Mouse (Mus musculus) CD4-positive, CD25-positive, alpha-beta regulatory T cell, adult 2 months (primary cell): ENCODE results near the gene Nfkbib.

Source experiments
- DNase-seq: peaks from one replicate; pipeline ENCODE4 v3.0.0-alpha.2; 2012; ENCODE audit warnings: low read depth, low spot score

Gene Nfkbib

DNA sequence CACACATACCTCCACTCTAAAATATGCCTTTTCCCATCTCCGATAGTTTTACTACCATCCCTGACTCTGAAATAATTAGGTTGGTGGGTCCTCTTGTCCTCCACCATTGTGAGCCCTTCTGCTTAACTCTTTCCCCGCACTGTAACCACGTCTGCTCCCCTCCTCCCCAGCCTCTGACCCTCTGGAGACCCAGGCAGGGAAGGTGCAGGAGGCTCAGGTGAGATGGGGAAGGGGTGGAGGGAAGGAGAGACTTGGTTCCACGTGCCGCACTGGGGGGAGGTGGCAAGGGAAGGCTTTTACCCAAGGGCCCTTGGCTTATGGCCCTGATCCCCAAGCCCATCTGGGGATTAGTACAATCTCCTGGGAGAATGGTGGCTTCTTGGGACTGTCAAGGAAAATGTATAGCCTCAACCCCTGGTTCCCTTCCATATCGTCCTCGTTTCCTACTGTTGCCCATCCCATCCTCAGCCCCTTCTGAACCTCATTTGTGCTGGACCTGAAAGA is at the start of gene Nfkbib:
Gene Nfkbib, minus strand, starts transcription at position 51 of the 504 bp plus-strand sequence.
- no peak for DNase-seq

DNA sequence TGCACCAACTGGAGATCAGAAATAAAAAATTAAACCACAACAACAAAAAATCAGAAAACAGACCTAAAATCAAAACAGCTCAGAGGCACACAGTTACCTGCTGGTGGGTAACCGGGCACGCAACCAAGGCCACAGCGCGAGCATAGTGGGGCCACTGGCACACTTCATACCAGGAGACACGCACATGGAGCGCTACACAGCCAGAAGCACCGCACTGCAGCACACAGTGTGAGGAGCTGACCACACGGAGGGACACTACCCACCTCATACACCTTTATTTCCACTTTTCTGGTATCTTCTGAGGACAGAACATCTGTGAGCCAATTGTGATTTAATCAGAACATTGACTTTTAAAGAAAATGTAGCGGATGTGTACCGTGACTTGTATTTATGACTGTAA is 49.6 kb upstream of the Nfkbib start:
- no peak for DNase-seq

DNA sequence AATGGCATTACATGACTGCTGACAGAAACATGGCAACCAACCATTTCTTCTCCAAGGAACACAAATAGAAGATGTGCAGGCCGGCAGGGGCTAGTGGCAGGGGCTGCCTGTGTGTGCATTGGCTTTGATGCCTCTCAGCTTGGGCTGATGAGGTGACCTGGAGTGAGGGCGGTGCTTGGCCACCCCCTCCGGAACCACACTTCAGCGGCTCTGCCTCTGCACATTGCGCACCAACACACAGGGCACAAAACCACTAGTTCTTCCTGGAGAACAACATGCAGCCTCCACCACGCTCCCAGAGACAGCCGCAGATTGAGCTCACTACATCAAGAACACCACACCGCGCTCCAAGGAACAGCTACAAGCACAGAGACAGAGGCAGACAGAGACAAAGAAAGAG is 48.9 kb upstream of the Nfkbib start:
- no peak for DNase-seq

DNA sequence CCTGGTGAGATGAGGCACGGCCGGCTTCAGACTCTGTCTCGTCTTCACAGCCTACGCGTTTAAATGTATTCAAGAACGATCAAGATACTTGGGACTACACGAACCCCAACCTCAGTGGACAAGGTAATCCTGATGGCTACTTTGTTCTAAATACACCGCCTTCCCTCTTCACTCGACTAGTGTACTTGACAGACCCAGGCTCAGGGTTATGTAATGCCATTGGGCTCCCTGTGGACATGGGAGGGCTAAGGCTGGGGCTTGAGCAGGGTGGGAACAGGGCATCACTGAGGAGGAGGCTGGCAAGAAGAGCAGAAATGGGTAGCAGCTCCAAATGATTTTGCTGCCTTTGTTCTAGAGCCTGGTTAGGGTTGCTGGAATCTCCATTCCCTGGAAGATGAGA is 47.9 kb upstream of the Nfkbib start:
- DNase-seq: no peak

DNA sequence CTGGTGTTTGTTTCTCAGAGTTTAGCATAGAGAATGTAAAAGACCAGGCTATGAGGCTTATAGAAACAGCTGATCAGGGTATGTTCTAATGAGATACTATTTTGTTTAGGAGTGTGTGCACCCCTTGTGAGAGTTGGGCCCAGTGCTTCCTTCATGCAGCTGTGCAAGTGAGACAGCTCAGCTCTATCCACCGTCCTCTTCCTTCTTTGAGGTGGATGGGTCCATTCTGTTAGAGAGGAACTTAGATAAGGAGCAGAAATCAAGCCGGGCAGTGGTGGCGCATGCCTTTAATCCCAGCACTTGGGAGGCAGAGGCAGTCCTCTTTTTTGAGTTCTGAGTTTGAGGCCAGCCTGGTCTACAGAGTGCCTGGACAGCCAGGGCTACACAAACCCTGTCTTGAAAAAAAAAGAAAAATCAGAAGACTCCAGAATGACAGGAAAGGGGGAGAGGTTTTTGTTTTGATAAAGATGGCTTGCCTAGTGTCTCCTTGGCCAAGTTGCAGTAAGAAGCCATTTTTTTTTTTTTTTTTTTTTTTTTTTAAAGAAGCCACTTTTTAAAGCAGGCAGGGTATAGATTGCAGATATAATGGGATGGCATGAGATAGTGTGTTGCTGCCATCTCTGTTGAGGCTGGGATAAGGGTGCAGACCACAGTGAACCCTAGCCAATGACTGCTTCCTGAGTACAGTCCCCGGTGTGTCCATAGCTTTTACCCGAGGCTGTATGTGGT is 47.2 kb upstream of the Nfkbib start:
- no peak for DNase-seq

DNA sequence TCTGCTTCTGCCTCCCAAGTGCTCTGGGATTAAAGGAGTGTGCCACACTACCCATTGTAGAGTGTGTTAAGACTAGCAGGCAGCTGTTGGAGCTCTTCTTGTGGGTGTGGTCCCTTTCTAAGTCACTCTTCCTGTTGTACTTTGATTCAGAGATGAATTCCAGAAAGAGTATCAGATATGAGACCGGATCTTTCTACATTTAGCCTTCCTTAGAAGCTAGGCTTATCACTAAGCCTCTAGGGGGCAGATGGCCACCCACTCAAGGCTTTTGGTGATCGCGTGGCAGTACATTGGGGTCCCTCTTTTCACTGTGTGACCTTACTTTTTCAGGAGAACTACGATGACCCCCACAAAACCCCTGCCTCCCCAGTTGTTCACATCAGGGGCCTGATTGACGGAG is 45.6 kb upstream of the Nfkbib start:
- peak; percentile 54 for DNase-seq

DNA sequence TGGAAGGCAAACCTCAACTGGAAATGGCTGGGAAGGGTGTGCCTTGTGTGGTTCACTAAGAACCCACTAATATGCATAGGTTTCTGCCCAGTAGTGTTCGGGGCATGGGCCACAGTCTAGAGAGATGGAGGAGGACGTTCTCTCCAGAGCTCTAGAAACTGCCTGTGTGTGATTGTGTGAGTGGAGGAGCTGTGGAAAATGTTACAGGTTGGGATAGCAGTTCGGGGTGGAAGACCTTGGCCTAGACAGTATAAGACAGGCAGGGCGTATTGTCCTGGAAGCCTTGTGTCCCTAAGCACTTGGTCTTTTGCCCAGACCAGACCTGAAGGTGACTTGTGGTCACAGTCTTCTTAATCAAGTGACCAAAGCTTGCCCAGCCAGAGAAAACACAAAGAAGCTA is 45.1 kb upstream of the Nfkbib start:
- no peak for DNase-seq

DNA sequence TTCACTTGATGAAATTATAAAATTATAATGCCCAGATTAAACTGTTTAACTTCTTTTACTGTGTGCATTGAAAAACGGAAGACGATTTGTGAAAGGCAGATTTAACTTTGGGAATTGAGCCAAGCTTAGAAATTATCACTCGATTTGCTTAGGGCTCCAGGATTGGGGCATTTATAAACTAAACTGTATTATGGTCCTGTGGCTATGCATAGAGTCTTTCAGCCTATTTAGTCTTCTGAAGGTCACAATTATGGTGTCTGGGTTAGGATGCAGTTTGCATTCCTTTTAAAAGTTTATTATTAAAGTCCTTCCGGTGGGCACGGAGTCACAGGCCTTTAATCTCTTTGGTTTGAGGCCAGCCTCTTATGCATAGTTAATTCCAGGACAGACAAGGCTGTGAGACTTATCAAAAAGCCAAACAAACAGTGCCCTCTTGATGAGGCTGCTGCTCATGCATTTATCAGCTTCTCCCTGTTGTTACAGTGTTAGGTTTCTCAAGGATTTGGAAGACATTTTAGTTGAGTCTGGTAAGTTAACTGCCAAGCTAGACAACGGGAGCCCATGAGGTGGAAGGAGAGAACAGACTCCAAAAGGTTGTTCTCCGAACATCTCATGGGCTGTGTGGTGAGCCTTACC is 44.4 kb upstream of the Nfkbib start:
- no peak for DNase-seq

DNA sequence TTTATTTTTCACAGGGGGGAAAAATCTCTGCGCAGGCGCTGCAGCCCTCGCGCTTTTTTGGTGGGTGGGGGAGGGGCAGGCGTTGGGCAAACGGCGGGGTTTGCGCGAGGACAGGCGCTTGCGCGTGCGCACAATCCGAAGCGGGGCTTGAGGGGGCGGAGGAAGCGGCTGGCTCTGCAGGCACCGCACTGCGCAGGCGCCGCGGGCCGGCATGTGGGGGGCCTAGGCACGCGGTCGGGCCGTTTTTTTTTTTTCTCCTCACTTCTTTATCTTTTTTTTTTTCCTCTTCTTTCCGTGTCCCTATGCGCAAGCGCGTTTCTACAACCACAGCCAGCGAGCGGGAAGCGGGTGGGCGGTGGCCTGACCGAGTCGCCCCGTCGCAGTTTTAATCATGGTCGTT is 43.9 kb upstream of the Nfkbib start:
- peak; percentile 97 for DNase-seq

DNA sequence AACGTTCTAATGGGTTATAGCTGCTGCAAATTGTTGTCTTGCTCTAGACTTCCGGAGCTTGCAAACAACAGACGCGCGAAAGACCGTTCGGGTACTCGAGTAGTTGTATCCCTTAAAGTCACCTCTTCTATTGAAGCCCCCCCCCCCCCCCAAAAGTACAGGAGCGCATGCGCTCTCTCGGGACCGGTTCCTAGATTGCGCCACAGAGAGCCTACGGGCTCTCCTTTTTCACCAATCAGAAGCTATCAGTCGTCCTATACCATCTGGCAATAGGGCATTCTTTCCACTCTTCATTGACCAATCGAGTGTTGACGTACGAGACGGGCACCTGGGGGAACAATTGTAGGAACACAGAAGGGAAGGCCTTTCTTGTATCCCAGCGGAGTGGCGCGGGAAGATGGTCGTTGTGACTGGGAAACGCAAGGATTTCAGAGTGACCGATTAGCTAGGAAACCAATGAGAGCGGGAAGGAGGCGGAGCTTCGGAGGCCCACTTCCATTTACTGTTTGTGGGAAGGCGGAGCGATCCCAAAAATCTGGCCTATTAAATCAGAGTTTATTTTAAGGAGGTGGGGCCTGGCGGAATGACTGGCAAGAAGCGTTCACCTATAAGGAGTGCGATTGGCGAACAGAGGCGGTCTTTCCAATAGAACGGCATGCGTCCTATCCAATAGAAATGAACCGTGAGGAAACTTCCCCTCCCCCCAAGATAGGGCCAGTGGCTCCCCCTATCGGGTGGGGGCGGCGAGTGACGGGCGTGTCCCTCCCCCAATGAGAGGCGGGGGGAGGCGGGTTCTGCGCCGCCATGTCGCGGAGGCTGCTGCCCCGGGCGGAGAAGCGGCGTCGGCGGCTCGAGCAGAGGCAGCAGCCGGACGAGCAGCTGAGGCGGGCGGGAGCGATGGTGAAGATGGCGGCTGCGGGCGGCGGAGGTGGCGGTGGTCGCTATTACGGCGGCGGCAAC is 43.1 kb upstream of the Nfkbib start:
- DNase-seq: peak; percentile 97

DNA sequence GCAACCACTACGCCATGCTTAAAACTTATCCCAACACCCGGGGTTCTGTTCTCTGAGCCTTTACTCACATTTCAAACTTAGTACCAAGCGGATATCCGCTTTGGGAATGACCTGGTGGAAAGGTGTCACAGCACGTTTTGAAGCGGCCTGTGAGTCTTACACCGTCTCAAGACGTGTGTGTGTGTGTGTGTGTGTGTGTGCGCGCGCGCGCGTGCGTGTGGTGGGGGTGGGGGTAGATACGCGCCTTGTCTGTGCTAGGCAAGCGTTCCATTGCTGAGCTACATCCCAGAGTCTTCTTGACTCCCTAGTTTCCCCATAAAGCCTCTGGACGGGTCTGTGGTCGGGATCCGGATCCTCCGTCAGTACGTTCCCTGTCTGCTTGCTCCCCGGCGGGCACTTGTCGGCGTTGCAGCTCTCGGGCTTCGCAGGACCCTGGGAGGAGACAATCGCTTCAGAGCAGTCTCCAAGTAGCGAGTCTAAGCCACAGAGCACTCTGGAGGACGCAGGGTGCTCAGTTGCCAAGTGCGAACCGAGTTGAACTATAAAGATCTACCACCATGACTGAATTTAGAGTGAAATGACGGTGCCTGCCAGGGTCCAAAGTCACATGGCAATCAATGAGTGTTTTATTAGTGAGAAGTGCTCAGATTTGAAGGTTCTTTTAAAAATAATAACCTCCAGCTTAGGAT is 42.2 kb upstream of the Nfkbib start:
- peak; percentile 88 for DNase-seq

DNA sequence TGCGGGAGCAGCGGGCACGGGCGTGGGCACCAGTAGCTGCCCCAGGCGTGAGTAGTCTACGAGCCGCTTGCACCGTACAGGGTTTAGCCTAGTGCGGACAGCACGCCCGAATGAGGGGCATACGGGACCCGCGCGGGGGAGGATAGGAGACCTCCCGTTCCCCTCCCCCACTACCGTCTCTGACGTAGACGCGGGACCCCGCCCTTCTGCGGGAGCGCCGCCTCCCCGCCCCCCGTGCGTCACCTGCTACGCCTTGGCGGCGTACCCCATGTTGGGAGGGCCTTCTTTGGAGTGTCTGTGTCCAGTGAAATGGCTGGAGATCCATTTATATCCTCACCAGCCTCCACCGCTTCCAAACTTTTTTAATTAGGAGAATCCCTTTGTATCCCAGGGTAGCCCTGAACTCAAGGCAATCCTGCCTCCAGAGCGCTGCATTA is 41.7 kb upstream of the Nfkbib start:
- peak; percentile 97 for DNase-seq

DNA sequence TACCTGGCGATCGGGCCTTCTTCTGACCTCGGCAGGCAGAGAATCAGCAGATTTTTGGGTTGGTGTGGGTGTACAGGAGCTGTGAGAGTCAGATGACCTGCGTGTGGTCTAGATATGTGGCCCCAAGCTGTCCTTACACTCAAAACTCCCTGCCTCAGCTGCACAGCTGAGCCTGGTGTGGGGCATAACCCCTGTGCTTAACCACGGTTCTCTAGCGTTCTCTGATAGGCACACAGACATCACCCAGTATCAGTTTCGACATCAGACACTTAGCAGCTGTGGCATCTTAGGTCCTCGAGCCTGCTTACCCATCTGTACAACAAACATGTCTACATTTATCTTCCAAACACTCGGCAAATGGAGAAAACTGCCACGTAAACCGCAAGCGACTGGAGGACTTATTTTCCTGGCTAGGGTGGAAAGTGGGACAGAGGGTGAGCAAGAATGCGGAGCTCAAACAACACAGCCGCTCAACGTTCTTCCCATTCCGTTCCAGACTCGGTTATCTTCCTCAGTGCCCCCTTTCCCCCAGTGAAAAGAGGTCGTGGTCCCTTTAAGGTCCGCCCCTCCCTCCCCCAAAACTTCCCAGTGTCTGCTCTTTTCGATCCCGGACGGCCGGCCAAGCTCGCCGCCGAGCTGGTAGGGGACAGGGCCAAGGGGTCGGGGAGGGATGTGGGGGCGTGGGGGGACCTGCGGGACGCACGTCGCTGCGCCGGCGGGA is 41.1 kb upstream of the Nfkbib start, which contains the start of gene Hnrnpl:
Gene Hnrnpl, plus strand, starts transcription at position 321 of the 721 bp plus-strand sequence.
- DNase-seq: peak; percentile 82

DNA sequence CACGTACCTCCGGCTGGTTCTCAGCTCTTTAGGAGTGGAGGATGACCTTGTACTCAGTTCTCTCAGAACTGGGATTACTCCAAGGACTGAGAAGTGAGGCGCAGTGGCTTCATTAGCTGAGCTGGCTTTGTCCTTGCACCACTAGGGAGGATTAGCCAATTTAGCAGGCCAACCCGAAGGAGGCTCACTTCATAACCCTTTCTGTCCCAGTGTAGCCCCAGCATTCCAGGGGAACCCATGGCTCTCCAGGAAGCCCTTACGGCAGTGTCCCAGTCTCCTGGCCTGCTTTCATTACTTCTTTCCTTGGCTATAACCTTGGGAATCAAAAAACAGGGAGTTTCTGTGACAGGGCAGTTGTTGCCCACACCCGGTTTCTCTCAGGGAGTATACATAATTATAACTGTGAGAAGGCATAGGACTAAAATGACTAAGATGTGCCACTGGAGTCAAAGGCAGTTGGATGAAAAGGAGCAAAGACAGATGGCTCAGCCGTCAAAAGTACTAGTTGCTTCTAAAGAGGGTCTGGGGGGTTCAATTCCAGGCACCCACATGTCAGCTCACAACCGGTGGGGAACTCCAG is 40.4 kb upstream of the Nfkbib start:
- no peak for DNase-seq

DNA sequence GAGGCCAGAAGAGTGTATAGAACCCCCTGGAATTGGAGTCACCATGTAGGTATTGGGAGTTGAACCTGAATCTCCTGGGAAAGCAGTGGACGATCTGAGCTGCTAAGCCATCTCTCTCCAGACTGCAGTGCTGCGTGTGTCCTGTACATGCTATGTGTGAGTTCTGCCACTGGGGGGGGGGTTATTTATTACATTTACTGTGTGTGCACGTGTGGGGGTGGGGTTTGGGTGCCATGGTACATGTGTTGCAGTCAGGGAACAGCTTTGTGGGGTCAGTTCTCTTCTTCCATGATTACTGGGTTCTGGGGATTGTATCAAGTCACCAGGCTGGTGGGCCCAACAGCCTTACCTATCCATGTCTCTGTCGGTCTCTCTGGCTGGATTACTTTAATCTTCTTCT is 39.6 kb upstream of the Nfkbib start:
- peak; percentile 77 for DNase-seq

DNA sequence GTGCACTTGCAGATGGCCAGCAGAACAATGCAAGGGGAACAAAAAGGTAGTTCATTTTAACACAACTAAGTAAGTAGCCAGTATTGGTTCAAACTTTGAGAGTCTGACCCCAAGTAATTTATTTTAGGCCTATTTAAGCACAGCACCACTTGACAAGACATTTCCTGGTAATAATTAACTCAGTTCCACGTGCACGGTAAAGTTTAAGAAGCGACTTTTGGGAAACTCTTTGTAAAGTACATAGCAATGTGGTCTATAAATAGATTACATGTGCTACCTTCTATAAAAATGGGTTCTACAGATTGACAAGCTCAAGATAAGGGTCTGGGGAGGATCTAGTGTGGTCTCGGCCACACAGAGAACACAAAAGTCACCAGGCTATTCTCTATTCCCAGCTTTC is 36.4 kb upstream of the Nfkbib start:
- DNase-seq: no peak

DNA sequence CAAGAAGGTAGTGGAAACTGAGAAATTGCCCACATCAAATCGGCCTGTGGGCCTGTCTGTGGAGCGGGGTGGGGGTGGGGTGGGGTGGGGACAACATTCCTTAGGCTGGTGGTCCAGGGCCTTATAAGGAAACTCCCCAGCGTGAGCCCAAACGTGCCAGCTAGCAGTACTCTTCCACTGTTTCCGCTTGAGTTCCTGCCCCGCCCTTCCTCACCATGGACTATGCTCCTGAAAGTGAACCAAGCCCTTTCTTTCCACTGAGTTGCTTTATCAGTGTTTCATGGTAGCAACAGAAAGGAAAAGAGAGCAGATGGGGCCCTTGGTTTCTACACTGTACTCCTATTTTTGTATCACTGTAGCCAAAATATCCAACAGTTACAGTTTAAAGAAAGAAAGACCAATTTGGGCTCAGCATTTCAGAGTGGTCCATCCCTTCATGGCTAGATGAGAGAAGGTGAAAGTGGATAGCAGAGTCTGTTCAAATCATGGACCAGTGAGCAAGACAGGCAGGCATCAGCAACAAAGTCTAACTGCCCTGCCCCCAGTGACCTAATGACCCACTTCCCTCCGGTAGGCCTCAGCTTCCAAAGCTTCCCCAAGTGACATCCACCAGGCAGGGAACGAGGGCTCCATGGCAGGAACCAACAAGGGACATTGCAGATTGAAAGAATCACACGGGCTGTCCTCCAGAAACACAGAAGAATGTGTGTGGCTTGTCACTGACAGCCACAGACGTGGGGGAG is 35.7 kb upstream of the Nfkbib start:
- DNase-seq: no peak

DNA sequence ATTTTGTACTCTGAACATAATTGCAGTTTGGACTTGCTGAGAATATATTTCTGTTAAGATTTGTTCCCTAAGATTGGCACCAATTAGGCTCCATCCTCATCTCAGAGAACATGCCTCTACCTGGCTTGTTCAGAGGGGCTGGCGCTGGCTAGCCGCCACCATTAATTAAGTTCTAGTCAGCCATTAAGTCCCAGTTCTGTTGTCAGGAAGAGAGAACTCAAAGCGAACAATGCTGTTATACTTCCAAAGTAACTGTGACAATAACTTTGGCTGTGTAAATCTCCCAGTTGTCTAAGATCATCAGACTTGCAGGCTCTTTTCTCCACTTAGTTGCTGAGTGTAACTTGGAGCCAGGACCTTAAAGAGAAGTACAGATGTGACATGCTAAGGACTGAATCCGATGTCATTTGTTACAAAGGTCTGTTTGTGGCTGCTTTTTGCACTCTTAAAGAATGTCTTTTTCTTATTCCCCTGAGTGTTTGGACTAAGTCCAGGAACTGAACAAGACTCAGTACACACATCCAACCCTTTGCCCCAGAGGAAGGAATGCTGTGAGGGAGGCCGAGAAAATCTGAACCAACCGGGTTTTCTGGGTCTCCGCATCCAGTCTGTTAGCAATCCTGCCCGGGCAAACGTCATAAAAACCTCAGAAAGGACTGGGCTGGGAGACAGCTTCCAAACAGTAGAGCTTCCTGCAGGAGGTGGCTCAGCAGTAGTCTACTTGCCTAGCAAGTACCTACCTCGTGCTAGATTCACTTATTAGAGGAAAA is 34.8 kb upstream of the Nfkbib start:
- DNase-seq: no peak

DNA sequence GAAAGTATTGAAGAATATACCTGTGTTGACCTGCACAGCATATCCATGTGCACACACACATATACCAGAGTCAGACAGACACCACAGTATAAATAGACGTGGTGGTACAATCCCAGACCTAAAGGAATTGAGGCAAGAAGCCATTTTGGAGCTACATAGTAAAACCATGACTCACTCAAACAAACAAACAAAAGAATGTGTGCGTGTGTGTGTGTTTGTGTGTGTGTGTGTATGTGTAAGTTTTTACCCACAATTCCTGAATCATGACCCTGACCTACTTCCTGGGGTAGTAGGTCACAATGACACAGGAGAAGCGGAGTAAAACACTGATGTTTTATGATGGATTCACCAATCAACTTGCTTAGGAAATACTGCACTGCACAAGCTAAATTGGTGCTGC is 34.1 kb upstream of the Nfkbib start:
- no peak for DNase-seq
